Mouse (Mus musculus): ENCODE results near the gene Zmym6.

DNA sequence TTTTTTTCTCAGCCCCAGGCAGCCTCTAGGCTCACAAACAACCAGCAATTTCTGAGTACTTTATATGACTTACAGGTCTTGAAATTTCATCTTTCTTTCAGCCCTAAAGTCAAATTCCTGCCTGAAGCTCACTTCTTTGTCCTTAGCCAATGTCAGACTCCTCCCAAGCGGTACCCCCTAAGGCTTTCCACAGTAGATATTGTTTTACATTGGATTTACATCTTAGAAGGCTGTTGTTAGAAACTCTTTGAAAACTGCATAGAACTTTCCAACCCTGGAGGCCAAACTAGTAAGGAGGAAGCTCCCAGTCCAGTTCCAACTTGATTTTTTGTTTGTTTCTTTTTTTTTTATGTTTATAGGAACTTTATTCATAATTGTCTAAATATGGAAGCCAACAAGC is 13.1 kb upstream of the Zmym6 start:
- TF ChIP-seq CTCF (IDR thresholded peaks at IDR 0.05; ENCODE audit: low read depth, low read length), result no peak
- no peak for TF ChIP-seq POLR2A (IDR thresholded peaks at IDR 0.05; ENCODE audit: extremely low read depth, insufficient read depth, low read length)

Data from liver, adult 2 months (tissue).